Mouse (Mus musculus) midbrain, embryonic 12.5 days (tissue): ENCODE results near the gene Ptk7. TPM values are rescaled to one million over a fixed set of nuclear protein-coding genes. Genes with fewer than 3 reads are reported as not detected.

ENCODE experiments used
- ATAC-seq: fragments of 200-750 bp; cut with Nextera tagmentation; 2 replicates; pipeline ENCODE4 v1.8.0; 2017; ENCODE audit warnings: low read depth, moderate TSS enrichment, moderate library complexity; ENCODE audit not compliant: low FRiP score
- H3K27ac ChIP-seq: fragments of 300-500 bp; sonication (generic); replicated peaks from 2 replicates; pipeline ENCODE4 v1.5.1; 2016; ENCODE audit warnings: mild to moderate bottlenecking
- H3K27me3 ChIP-seq: fragments of 300-500 bp; sonication (generic); 2 replicates; pipeline ENCODE4 v1.6.1; 2016; ENCODE audit warnings: mild to moderate bottlenecking
- H3K36me3 ChIP-seq: fragments of 300-500 bp; sonication (generic); 2 replicates; pipeline ENCODE4 v1.6.1; 2016
- H3K4me1 ChIP-seq: fragments of 300-500 bp; sonication (generic); 2 replicates; pipeline ENCODE4 v1.6.1; 2016
- H3K4me2 ChIP-seq: fragments of 300-500 bp; sonication (generic); replicated peaks from 2 replicates; pipeline ENCODE4 v1.6.1; 2016; ENCODE audit warnings: mild to moderate bottlenecking, moderate library complexity
- H3K4me3 ChIP-seq: fragments of 300-500 bp; sonication (generic); 2 replicates; pipeline ENCODE4 v1.5.1; 2016; ENCODE audit warnings: mild to moderate bottlenecking
- H3K9ac ChIP-seq: fragments of 300-500 bp; sonication (generic); replicated peaks from 2 replicates; pipeline ENCODE4 v1.6.1; 2016; ENCODE audit warnings: mild to moderate bottlenecking, moderate library complexity
- H3K9me3 ChIP-seq: fragments of 300-500 bp; sonication (generic); 2 replicates; pipeline ENCODE4 v1.6.1; 2016; ENCODE audit warnings: mild to moderate bottlenecking
- WGBS: fragments of 180-500 bp; shearing (Covaris S2); methylation state at CpG from one replicate; pipeline ENCODE4 v1.1.7; 2016; 5-methylcytosine and 5-hydroxymethylcytosine counted together
- polyA plus RNA-seq: library from polyadenylated mRNA; unstranded; fragments of >200 nt; fragmentation: Nextera tagmentation; extraction: Ambion mirVana; gene quantifications from 2 replicates; pipeline ENCODE4 v1.2.1, GENCODE M21; 2016

The Ptk7 gene
- polyA plus RNA-seq, 1 experiment from 2014 or later, result 63.4 TPM

DNA sequence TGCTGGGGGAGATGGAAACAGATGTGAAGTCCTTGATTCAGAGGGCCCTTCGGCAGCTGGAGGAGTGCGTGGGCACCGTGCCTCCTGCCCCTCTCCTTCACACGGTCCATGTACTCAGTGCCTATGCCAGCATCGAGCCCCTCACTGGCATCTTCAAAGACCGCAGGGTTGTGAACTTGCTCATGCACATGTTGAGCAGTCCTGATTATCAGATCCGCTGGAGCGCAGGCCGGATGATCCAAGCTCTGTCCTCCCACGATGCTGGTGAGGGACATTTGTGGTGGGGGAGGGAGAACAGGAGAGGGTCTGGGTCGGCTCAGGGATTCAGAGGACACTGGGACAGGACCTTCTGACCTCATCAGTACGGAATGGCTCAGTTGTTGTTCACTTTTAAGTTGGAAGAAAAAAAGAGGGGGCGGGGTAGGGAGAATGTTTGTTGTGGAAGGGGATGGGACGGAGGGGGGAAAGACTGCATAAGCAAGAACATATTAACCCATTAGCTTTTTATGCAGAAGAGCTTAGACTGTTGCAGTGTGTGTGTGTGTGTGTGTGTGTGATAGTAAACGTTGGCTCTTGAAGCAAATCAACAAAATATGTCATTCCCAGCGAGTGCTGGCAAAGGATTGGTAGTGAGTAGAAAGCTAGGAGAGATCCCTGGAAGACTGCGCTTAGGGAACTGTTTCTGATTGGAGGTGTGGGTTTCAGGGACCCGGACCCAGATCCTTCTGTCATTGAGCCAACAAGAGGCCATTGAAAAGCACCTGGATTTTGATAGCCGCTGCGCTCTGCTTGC lies 22.6 kb upstream of the Ptk7 start:
- Histone ChIP-seq H3K27ac (no peak overlapping the region), H3K4me3 (peak overlapping the region; percentile 69), H3K4me2 (peak overlapping the region; percentile 86), H3K4me1 (peaks cover 32% of the 10 kb centered on the region), H3K27me3 (no peaks in the 10 kb centered on the region), H3K9ac (peak overlapping the region; percentile 91), H3K36me3 (peaks cover 51% of the 10 kb centered on the region), H3K9me3 (no peaks in the 10 kb centered on the region)
- WGBS, result 80% methylated on average over 20 of the region's 20 CpGs
- ATAC-seq, result no peak

DNA sequence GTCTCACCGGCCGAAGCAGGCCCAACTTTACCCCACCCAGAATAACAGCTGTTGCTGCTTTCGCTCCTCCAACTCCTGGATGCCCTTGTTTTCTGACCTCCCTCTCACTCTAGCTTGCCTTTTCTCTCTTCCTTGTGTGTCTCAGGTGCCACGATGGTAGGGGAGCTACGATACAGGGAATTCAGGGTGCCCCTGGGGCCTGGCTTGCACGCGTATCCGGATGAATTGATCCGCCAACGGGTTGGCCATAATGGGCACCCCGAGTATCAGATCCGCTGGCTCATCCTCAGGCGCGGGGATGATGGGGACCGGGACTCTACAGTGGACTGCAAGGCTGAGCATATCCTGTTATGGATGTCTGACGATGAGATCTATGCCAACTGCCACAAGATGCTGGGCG lies 22.0 kb upstream of the Ptk7 start:
- H3K9ac ChIP-seq, result peak overlapping the region; percentile 91
- peaks cover 37% of the 10 kb centered on the region for H3K4me1 ChIP-seq
- peaks cover 45% of the 10 kb centered on the region for H3K36me3 ChIP-seq
- no peaks in the 10 kb centered on the region for H3K27me3 ChIP-seq
- no peak for ATAC-seq
- WGBS, result 83% methylated on average over 17 of the region's 17 CpGs
- peak overlapping the region; percentile 86 for H3K4me2 ChIP-seq
- peak overlapping the region; percentile 69 for H3K4me3 ChIP-seq
- H3K27ac ChIP-seq, result peak overlapping the region; percentile 90; the same call in 1 of the 2 replicates
- no peaks in the 10 kb centered on the region for H3K9me3 ChIP-seq

DNA sequence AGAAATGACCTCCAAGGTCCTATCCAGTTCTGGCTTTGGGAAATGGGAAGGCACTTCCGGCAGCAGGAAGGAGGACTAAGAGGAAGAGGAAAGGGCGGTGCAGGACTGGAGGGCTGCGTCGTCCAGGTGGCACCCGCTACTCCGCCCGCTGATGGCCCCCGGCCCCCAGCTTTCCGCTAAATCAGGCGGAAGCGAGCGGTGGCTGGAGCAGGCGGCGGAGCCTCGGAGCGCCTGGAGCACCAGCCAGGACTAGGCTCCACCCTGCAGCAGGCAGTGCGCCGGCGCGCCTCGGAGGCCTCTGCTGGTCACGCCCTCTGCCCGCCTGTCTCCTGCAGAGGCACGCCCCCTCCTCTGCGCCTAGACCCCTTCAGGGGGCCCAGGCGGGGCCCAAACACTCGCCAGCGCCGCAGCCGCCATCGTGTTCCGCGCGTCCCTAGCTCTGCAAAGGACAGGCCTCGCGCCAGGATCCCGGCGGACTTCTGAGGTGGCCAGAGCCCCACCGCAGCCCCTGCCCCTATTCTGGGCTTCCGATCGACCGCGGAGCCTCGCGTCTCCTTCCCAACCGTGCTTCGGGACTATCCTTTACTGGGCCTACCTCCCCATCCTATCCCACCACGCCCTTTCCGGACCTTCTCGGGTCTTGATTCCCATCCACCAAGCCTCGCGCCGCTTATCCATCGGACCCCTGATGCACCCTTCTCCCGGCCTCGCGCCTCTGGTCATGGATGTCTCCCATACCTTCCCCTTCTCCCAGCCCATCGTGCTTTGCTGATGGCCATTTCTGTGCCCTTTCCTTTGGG lies 21.1 kb upstream of the Ptk7 start, which contains the start of gene Cul7:
Gene Cul7 (plus strand): TSS at position 106 of the 800 bp plus-strand sequence.
- peak within 1 kb of the TSS; percentile 90 for H3K27ac ChIP-seq
- peak within 1 kb of the TSS; percentile 86 for H3K4me2 ChIP-seq
- H3K4me3 ChIP-seq, result peak within 1 kb of the TSS; percentile 69
- no peaks in the 10 kb centered on the region for H3K27me3 ChIP-seq
- H3K9me3 ChIP-seq, result no peaks in the 10 kb centered on the region
- peaks cover 36% of the 10 kb centered on the region for H3K36me3 ChIP-seq
- ATAC-seq, result peak; percentile 93
- WGBS, result under 1% methylated on average over 58 of the region's 58 CpGs
- peaks cover 37% of the 10 kb centered on the region for H3K4me1 ChIP-seq
- peak within 1 kb of the TSS; percentile 91 for H3K9ac ChIP-seq

DNA sequence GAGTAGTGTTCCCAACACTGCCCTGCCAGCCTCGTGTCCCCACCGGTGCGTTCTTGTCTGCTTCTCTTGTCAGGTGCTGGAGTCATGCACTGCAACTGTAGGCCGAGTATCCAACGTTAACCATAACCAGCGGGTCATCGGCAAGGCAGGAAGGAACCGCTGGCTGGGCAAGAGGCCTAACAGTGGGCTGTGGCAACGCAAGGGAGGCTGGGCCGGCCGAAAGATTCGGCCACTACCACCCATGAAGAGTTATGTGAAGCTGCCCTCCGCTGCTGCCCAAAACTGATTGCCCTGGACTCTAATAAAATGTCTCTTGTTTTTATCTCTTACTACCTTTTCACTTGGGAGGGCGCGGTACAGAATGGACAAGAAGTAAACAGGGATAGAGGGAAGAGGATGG lies 20.5 kb upstream of the Ptk7 start:
- peak overlapping the region; percentile 86 for H3K4me2 ChIP-seq
- no peak for ATAC-seq
- peak overlapping the region; percentile 69 for H3K4me3 ChIP-seq
- peaks cover 43% of the 10 kb centered on the region for H3K4me1 ChIP-seq
- H3K9me3 ChIP-seq, result no peaks in the 10 kb centered on the region
- H3K36me3 ChIP-seq, result peaks cover 32% of the 10 kb centered on the region
- H3K27ac ChIP-seq, result peak overlapping the region; percentile 90
- H3K9ac ChIP-seq, result peak overlapping the region; percentile 91
- 38% methylated on average over 15 of the region's 15 CpGs for WGBS
- no peaks in the 10 kb centered on the region for H3K27me3 ChIP-seq

DNA sequence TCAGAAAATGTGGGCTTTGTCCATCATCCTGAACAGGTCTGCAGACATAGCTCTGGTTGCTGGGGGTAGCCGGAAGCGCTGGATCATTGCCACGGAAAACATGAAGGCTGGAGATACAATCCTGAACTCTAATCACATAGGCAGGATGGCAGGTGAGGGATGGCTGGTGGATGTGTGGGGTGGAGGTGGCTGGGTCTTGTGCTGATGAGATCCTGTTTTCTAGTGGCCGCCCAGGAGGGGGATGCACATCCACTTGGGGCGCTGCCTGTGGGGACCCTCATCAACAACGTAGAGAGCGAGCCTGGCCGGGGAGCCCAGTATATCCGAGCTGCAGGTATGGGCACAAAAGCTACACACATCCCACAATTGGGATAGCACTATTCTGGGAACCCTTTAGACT lies 19.1 kb upstream of the Ptk7 start:
- peaks cover 18% of the 10 kb centered on the region for H3K36me3 ChIP-seq
- H3K4me3 ChIP-seq, result no peak overlapping the region
- H3K27ac ChIP-seq, result no peak overlapping the region
- peaks cover 50% of the 10 kb centered on the region for H3K4me1 ChIP-seq
- no peak overlapping the region for H3K4me2 ChIP-seq
- 0 out of 2 replicates have a peak overlapping the region, but pooled peaks have one; percentile 1 for H3K9ac ChIP-seq
- no peak for ATAC-seq
- no peaks in the 10 kb centered on the region for H3K27me3 ChIP-seq
- no peaks in the 10 kb centered on the region for H3K9me3 ChIP-seq
- 89% methylated on average over 9 of the region's 9 CpGs for WGBS

DNA sequence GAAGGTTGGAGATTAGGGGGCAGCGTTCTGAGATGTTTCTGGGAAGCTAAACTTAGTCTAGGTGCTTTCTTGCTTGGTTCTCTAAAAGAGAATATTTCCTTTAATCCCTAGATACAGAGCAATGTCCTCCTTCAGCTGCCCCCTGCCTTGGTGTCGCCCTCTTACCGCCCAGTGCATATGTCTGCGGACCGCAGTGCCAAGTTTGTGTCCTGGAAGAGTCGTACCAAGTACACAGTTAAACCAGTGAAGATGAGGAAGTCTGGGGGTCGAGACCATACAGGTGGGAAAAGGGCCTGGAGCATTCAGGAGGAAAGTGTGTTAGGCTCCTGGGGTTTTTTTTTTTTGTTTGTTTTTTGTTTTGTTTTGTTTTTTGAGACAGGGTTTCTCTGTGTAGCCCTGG lies 18.0 kb upstream of the Ptk7 start:
- H3K27ac ChIP-seq, result no peak overlapping the region
- no peak for ATAC-seq
- no peaks in the 10 kb centered on the region for H3K27me3 ChIP-seq
- H3K36me3 ChIP-seq, result peaks cover 12% of the 10 kb centered on the region
- peak overlapping the region; percentile 94; the same call in 1 of the 2 replicates for H3K4me2 ChIP-seq
- no peaks in the 10 kb centered on the region for H3K9me3 ChIP-seq
- H3K4me3 ChIP-seq, result peak overlapping the region; percentile 72; the same call in 1 of the 2 replicates
- H3K4me1 ChIP-seq, result peaks cover 47% of the 10 kb centered on the region
- 91% methylated on average over 7 of the region's 7 CpGs for WGBS
- H3K9ac ChIP-seq, result 0 out of 2 replicates have a peak overlapping the region, but pooled peaks have one; percentile 66

DNA sequence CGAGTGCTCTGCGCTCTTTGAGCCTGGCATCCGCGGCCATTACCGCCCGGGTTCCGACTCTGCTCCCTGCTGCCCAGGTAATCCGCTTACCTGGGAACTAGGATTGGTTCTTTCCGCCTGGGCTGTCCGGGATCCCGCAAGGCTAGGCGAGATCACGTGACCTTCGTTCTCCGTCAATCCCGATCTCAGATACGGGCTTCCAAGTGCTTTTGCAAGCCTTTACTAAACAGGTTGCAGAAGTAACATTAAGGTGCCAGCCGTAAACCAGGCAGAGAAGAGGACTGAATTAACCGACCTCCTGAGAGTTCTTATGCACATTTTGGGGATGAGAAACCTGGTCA lies 17.0 kb upstream of the Ptk7 start:
- no peaks in the 10 kb centered on the region for H3K9me3 ChIP-seq
- peaks cover 22% of the 10 kb centered on the region for H3K36me3 ChIP-seq
- H3K27ac ChIP-seq, result peak overlapping the region; percentile 73
- no peaks in the 10 kb centered on the region for H3K27me3 ChIP-seq
- H3K9ac ChIP-seq, result peak overlapping the region; percentile 66
- H3K4me2 ChIP-seq, result peak overlapping the region; percentile 94
- peaks cover 37% of the 10 kb centered on the region for H3K4me1 ChIP-seq
- under 1% methylated on average over 19 of the region's 19 CpGs for WGBS
- H3K4me3 ChIP-seq, result peak overlapping the region; percentile 72
- ATAC-seq, result no peak

DNA sequence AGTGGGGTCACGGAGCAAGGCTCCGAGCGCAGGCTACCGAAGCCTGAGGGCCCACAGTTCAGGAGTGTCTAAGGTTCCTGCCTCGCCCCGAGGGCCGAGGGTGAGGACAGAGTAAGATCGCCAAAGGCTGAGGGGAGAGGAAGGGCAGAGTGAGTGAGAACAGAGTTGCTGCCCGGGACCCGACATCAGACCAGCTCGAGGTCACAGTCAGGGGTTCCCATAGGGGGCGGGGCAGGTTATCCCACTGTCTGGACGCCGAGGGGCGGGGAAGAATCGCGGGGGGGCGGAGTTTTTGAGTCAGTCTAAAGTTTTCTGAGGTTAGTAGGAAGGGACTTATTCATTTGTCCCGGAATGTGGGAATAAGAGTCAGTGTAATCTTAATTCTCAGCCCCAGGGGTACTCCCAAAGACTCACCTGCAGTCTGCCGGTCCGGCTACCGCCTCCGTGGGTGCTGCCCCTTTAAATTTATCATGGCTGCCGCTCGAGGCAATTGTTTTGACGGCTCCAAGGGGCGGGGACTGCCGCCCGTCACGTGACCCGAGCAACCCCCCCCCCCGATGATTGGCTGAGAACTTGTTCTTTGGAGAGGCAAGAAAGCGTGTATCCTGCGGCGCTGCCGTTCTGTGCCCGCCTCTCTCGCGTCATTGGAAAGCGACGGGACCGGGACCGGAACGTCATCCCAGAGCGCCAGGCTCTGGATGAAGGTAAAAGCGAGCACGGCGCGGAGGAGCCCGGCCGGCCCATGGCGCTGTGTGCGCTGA lies 16.4 kb upstream of the Ptk7 start, which contains the start of the genes Klc4 and Mrpl2:
Gene Klc4 (minus strand): TSS at position 462 of the 761 bp plus-strand sequence.
Gene Mrpl2 (plus strand): TSS at position 669 of the 761 bp plus-strand sequence.
- under 1% methylated on average over 53 of the region's 53 CpGs for WGBS
- peak within 1 kb of the TSS; percentile 94 for H3K4me2 ChIP-seq
- peak; percentile 69 for ATAC-seq
- no peaks in the 10 kb centered on the region for H3K27me3 ChIP-seq
- H3K9ac ChIP-seq, result peak within 1 kb of the TSS; percentile 77
- no peaks in the 10 kb centered on the region for H3K9me3 ChIP-seq
- peaks cover 27% of the 10 kb centered on the region for H3K36me3 ChIP-seq
- H3K4me3 ChIP-seq, result peak within 1 kb of the TSS; percentile 72
- peaks cover 32% of the 10 kb centered on the region for H3K4me1 ChIP-seq
- H3K27ac ChIP-seq, result peak within 1 kb of the TSS; percentile 73

DNA sequence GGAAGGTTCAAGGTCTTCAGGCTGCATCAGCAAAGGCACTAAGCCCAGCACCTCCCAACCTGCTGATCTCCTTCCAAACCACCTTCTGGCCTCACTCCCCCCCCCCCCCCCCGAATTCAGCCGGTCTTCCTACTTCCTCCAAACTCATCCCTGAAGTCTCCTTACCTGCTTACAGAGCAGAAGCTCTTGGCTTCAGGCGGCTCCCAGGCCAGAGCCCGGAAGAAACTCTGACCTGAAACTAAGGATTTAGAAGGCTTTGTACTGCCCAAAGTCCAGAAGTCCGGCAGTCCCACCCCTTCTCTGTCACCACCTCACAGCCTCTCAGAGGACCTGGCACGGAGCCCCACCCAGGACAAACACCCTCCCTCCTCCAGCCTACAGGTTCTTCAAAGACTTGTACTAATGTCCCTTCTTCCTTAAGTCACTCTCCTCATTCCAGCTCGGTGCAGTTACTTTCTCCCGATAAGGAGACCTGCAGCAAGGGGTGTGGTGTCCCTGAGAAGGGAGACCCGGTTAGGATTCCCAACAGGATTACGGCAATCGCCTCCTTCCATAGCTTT lies 15.7 kb upstream of the Ptk7 start:
- ATAC-seq, result peak; percentile 1; the same call in 1 of the 2 replicates
- H3K27me3 ChIP-seq, result no peaks in the 10 kb centered on the region
- H3K4me1 ChIP-seq, result peaks cover 29% of the 10 kb centered on the region
- peak overlapping the region; percentile 77 for H3K9ac ChIP-seq
- H3K4me2 ChIP-seq, result peak overlapping the region; percentile 94
- peak overlapping the region; percentile 49; the same call in 1 of the 2 replicates for H3K27ac ChIP-seq
- H3K36me3 ChIP-seq, result peaks cover 35% of the 10 kb centered on the region
- WGBS, result 7% methylated on average over 10 of the region's 11 CpGs
- no peaks in the 10 kb centered on the region for H3K9me3 ChIP-seq
- peak overlapping the region; percentile 72 for H3K4me3 ChIP-seq

DNA sequence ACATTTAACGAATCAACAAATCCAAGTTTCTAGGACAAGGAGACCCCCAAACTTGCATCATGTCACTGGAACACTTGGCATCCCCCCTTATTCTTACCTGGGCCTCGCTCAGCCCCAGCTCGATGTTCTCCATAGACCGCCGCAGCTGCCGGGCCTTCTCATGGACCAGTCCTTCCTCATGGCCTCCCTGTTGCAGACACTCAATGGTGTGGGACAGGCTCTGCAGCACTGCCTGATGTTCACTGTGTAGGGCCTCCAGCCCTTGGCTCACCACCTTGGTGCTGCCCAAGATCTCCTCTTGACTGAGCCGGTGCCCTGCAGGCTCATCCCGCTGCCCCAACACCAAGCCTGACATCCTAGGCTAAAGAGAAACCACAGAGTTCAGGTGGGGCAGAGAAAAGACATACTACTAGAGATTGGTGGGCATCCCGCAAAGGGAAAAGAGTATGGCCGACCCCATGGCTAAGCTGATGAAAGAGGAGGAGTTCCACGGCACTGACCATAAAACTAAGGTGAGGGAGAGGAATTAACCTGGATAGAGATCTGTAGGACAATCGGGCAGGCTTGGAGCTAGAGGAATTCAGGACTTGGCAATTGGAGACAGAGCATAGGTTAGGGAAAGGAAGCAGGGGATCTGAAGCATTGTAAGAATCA lies 15.0 kb upstream of the Ptk7 start:
- H3K27ac ChIP-seq, result no peak overlapping the region
- H3K4me2 ChIP-seq, result peak overlapping the region; percentile 94
- H3K36me3 ChIP-seq, result peaks cover 41% of the 10 kb centered on the region
- H3K4me1 ChIP-seq, result peaks cover 22% of the 10 kb centered on the region
- no peaks in the 10 kb centered on the region for H3K27me3 ChIP-seq
- peak overlapping the region; percentile 77 for H3K9ac ChIP-seq
- ATAC-seq, result no peak
- WGBS, result 87% methylated on average over 12 of the region's 12 CpGs
- no peaks in the 10 kb centered on the region for H3K9me3 ChIP-seq
- peak overlapping the region; percentile 72 for H3K4me3 ChIP-seq

DNA sequence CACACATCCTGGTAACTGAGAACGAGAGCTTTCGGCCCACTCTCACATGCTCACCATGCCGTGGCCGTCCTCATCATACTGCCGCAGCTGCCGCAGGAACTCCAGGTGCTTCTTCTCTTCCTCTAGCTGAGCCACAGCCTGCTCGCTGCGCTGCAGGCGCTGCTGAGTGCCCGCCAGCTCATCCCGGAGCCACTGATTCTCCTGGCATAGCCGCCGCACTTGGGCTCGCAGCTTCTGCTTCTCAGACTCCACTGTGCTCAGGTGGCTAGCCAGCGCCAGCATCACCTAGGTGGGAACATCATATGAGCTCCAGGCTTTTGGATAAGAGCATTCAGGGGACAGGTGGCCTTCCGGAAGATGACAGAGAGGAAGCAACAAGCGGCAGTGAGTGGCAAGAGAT lies 12.8 kb upstream of the Ptk7 start:
- Histone ChIP-seq H3K4me1 (peaks cover 20% of the 10 kb centered on the region), H3K27me3 (no peaks in the 10 kb centered on the region), H3K9me3 (no peaks in the 10 kb centered on the region), H3K27ac (no peak overlapping the region), H3K36me3 (peaks cover 36% of the 10 kb centered on the region), H3K4me2 (no peak overlapping the region), H3K9ac (no peak overlapping the region), H3K4me3 (no peak overlapping the region)
- 95% methylated on average over 17 of the region's 17 CpGs for WGBS
- no peak for ATAC-seq
